Mouse (Mus musculus): ENCODE measurements around the gene Myo16. TPM values are rescaled to one million over a fixed set of nuclear protein-coding genes. Genes with fewer than 3 reads are reported as not detected.

Myo16 gene
- polyA plus RNA-seq, 2 experiments = 0.01 to 0.03 TPM

DNA sequence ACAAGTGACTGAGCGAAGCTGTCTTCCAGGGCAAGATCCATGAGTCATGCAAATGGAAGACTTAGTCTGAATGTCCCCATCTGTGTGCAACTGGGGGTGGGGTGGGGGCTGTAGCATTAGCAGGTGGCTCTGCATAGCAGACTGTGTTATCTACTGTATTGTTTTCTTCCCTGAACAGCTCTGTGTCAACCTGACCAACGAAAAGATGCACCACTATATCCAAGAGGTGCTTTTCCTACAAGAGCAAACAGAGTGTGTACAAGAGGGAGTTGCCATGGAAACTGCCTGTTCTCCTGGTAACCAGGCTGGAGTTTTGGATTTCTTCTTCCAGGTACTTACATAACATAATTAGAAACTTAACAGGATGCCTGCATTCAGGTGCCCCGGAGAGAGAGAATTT lies 320.7 kb downstream of the Myo16 start:
- Histone ChIP-seq H3K4me3 (ENCODE audit: insufficient read depth in 1 of 2, low read depth in 2 of 2, low read length in 2 of 2) (no peak overlapping the region), H3K9ac (replicated peaks) (no peak overlapping the region), H3K27ac (no peak overlapping the region), H3K36me3 (replicated peaks; ENCODE audit: control insufficient read depth, insufficient read depth, low read depth) (no peaks in the 10 kb centered on the region), H3K27me3 (ENCODE audit: control insufficient read depth, insufficient read depth, low read length) (no peaks in the 10 kb centered on the region), H3K4me2 (ENCODE audit: low read depth) (no peak overlapping the region), H3K9me3 (ENCODE audit: control insufficient read depth, low read length) (no peaks in the 10 kb centered on the region), H3K4me1 (replicated peaks; ENCODE audit: control insufficient read depth in 2 of 2, insufficient read depth in 2 of 2, low read length in 1 of 2) (no peaks in the 10 kb centered on the region)
- TF ChIP-seq EP300 (IDR thresholded peaks at IDR 0.05; ENCODE audit: low read depth) = no peak
- no peak for TF ChIP-seq CTCF (IDR thresholded peaks at IDR 0.05; ENCODE audit: low read depth)
- DNase-seq (ENCODE audit: low read depth in 3 of 3, low spot score in 3 of 3) (no peak), ATAC-seq (ENCODE audit: insufficient read depth) (no peak)
- 53% methylated on average over 3 of the region's 3 CpGs for WGBS (ENCODE audit: insufficient replicate concordance)

DNA sequence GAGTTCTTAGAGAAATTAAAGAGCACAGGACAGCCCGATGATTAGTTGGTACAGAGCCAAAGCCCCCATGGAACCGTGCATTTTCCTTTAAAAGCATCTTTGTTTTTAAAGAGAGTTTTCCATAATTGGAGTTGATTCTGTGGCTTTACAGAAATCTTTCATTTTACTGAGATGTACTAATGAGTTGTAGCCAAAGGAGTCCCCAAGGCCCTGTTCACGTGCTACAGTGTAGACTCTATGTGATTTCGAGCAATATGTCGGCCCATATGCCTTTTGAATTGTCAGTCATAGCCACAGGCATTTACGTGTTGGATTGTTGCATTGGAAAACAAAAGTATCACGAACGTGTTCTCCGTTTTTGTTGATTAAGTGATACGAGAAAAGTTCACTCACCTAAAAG lies 325.3 kb downstream of the Myo16 start:
- 72% methylated on average over 10 of the region's 10 CpGs for WGBS (ENCODE audit: insufficient replicate concordance)
- ATAC-seq (ENCODE audit: insufficient read depth) = no peak
- H3K4me2 ChIP-seq (ENCODE audit: low read depth) = no peak overlapping the region
- H3K27me3 ChIP-seq (ENCODE audit: control insufficient read depth, insufficient read depth, low read length) = no peaks in the 10 kb centered on the region
- no peak overlapping the region for H3K27ac ChIP-seq
- no peaks in the 10 kb centered on the region for H3K9me3 ChIP-seq (ENCODE audit: control insufficient read depth, low read length)
- H3K4me3 ChIP-seq (ENCODE audit: insufficient read depth in 1 of 2, low read depth in 2 of 2, low read length in 2 of 2) = no peak overlapping the region
- no peak for DNase-seq (ENCODE audit: low read depth in 3 of 3, low spot score in 3 of 3)
- H3K9ac ChIP-seq (replicated peaks) = no peak overlapping the region
- TF ChIP-seq CTCF (IDR thresholded peaks at IDR 0.05; ENCODE audit: low read depth) (no peak), EP300 (IDR thresholded peaks at IDR 0.05; ENCODE audit: low read depth) (no peak)
- no peaks in the 10 kb centered on the region for H3K4me1 ChIP-seq (replicated peaks; ENCODE audit: control insufficient read depth in 2 of 2, insufficient read depth in 2 of 2, low read length in 1 of 2)
- H3K36me3 ChIP-seq (replicated peaks; ENCODE audit: control insufficient read depth, insufficient read depth, low read depth) = no peaks in the 10 kb centered on the region

DNA sequence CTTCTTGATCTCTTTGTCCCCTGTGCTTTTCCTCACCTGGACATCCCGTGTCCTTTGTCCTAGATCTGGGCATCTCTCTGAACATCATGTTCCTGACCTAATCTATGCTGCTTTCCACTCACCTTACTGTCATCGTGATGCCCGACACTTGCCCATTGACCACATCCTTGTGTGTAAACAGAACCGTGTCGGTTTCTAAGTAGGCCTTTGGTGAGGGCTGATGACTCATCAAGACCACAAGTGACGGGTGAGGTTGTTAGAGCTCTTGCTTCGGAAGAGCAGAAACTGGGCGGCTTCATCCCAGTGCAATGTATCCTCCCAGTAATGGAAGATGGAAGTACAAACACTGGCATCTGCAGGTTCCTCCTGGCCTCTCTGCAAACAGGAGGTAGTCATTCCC lies 327.1 kb downstream of the Myo16 start:
- WGBS (ENCODE audit: insufficient replicate concordance) = 36% methylated on average over 8 of the region's 8 CpGs
- H3K36me3 ChIP-seq (replicated peaks; ENCODE audit: control insufficient read depth, insufficient read depth, low read depth) = no peaks in the 10 kb centered on the region

GRCm38 (mm10) chr8:10482064-10482463 lies 328.4 kb downstream of the Myo16 start:
- H3K9ac ChIP-seq (replicated peaks) = no peak overlapping the region
- H3K4me3 ChIP-seq (ENCODE audit: insufficient read depth in 1 of 2, low read depth in 2 of 2, low read length in 2 of 2) = no peak overlapping the region
- H3K4me1 ChIP-seq (replicated peaks; ENCODE audit: control insufficient read depth in 2 of 2, insufficient read depth in 2 of 2, low read length in 1 of 2) = no peaks in the 10 kb centered on the region
- DNase-seq (ENCODE audit: low read depth in 3 of 3, low spot score in 3 of 3) = no peak
- TF ChIP-seq CTCF (IDR thresholded peaks at IDR 0.05; ENCODE audit: low read depth) (no peak), EP300 (IDR thresholded peaks at IDR 0.05; ENCODE audit: low read depth) (no peak)
- 51% methylated on average over 5 of the region's 5 CpGs for WGBS (ENCODE audit: insufficient replicate concordance)
- H3K27me3 ChIP-seq (ENCODE audit: control insufficient read depth, insufficient read depth, low read length) = no peaks in the 10 kb centered on the region
- no peaks in the 10 kb centered on the region for H3K9me3 ChIP-seq (ENCODE audit: control insufficient read depth, low read length)
- no peaks in the 10 kb centered on the region for H3K36me3 ChIP-seq (replicated peaks; ENCODE audit: control insufficient read depth, insufficient read depth, low read depth)
- no peak for ATAC-seq (ENCODE audit: insufficient read depth)
- no peak overlapping the region for H3K27ac ChIP-seq
- H3K4me2 ChIP-seq (ENCODE audit: low read depth) = no peak overlapping the region

More for the DNA sequence above, 327.1 kb downstream of the Myo16 start:
- H3K27ac ChIP-seq = no peak overlapping the region
- no peaks in the 10 kb centered on the region for H3K27me3 ChIP-seq (ENCODE audit: control insufficient read depth, insufficient read depth, low read length)
- H3K4me1 ChIP-seq (replicated peaks; ENCODE audit: control insufficient read depth in 2 of 2, insufficient read depth in 2 of 2, low read length in 1 of 2) = no peaks in the 10 kb centered on the region
- no peak overlapping the region for H3K4me2 ChIP-seq (ENCODE audit: low read depth)
- no peaks in the 10 kb centered on the region for H3K9me3 ChIP-seq (ENCODE audit: control insufficient read depth, low read length)
- no peak overlapping the region for H3K4me3 ChIP-seq (ENCODE audit: insufficient read depth in 1 of 2, low read depth in 2 of 2, low read length in 2 of 2)
- ATAC-seq (ENCODE audit: insufficient read depth) = no peak
- no peak for DNase-seq (ENCODE audit: low read depth in 3 of 3, low spot score in 3 of 3)
- TF ChIP-seq EP300 (IDR thresholded peaks at IDR 0.05; ENCODE audit: low read depth) = no peak
- no peak for TF ChIP-seq CTCF (IDR thresholded peaks at IDR 0.05; ENCODE audit: low read depth)
- H3K9ac ChIP-seq (replicated peaks) = no peak overlapping the region

- Histone ChIP-seq H3K27ac (no peak overlapping the region), H3K9me3 (ENCODE audit: control insufficient read depth, low read length) (no peaks in the 10 kb centered on the region), H3K36me3 (replicated peaks; ENCODE audit: control insufficient read depth, insufficient read depth, low read depth) (no peaks in the 10 kb centered on the region), H3K4me3 (ENCODE audit: insufficient read depth in 1 of 2, low read depth in 2 of 2, low read length in 2 of 2) (no peak overlapping the region), H3K4me1 (replicated peaks; ENCODE audit: control insufficient read depth in 2 of 2, insufficient read depth in 2 of 2, low read length in 1 of 2) (no peaks in the 10 kb centered on the region), H3K4me2 (ENCODE audit: low read depth) (no peak overlapping the region), H3K27me3 (ENCODE audit: control insufficient read depth, insufficient read depth, low read length) (no peaks in the 10 kb centered on the region), H3K9ac (replicated peaks) (no peak overlapping the region)
- TF ChIP-seq CTCF (IDR thresholded peaks at IDR 0.05; ENCODE audit: low read depth) = no peak
- no peak for TF ChIP-seq EP300 (IDR thresholded peaks at IDR 0.05; ENCODE audit: low read depth)
- WGBS (ENCODE audit: insufficient replicate concordance) = 47% methylated on average over 1 of the region's 1 CpGs
- DNase-seq (ENCODE audit: low read depth in 3 of 3, low spot score in 3 of 3) (no peak), ATAC-seq (ENCODE audit: insufficient read depth) (no peak)
Measured at GRCm38 (mm10) chr8:10482880-10483279, 329.2 kb downstream of the Myo16 start.
